Mouse (Mus musculus) liver, postnatal 0 days (tissue): ENCODE data around the gene Ift43. TPM values are rescaled to one million over a fixed set of nuclear protein-coding genes. Genes with fewer than 3 reads are reported as not detected.
A peak's percentile ranks its signal among the peaks of the same experiment; 100 is the strongest.

Experiments used
- ATAC-seq: fragments of 200-750 bp; cut with Nextera tagmentation; 2 replicates; pipeline ENCODE4 v1.8.0; 2017; ENCODE audit warnings: mild to moderate bottlenecking, moderate library complexity
- DNase-seq: peaks from one replicate; pipeline ENCODE4 v3.0.0-alpha.2; 2016
- H3K27ac ChIP-seq: fragments of 300-500 bp; sonication (generic); 2 replicates; pipeline ENCODE4 v1.5.1; 2014; ENCODE audit warnings: antibody characterized with exemption, moderate library complexity, mild to moderate bottlenecking, low read depth
- H3K27me3 ChIP-seq: fragments of 300-500 bp; sonication (generic); 2 replicates; pipeline ENCODE4 v1.6.1; 2014; ENCODE audit warnings: low read length, control low read depth, mixed read lengths; ENCODE audit not compliant: insufficient read depth
- H3K36me3 ChIP-seq: fragments of 300-500 bp; sonication (generic); replicated peaks from 2 replicates; pipeline ENCODE4 v1.6.1; 2014; ENCODE audit warnings: mild to moderate bottlenecking, control low read depth, low read length, moderate library complexity, mixed read lengths; ENCODE audit not compliant: insufficient read depth
- H3K4me1 ChIP-seq: fragments of 300-500 bp; sonication (generic); 2 replicates; pipeline ENCODE4 v1.6.1; 2014; ENCODE audit warnings: antibody characterized with exemption, mild to moderate bottlenecking, control low read depth; ENCODE audit not compliant: insufficient read depth
- H3K4me2 ChIP-seq: fragments of 300-500 bp; sonication (generic); 2 replicates; pipeline ENCODE4 v1.6.1; 2014; ENCODE audit warnings: low read depth, mild to moderate bottlenecking, low read length, moderate library complexity, mixed read lengths
- H3K4me3 ChIP-seq: fragments of 300-500 bp; sonication (generic); 2 replicates; pipeline ENCODE4 v1.5.1; 2014; ENCODE audit warnings: low read depth, low read length
- H3K9ac ChIP-seq: fragments of 300-500 bp; sonication (generic); replicated peaks from 2 replicates; pipeline ENCODE4 v1.6.1; 2014; ENCODE audit warnings: mild to moderate bottlenecking, moderate library complexity
- H3K9me3 ChIP-seq: fragments of 300-500 bp; sonication (generic); 2 replicates; pipeline ENCODE4 v1.6.1; 2016; ENCODE audit warnings: mild to moderate bottlenecking, control low read depth, low read length, mixed read lengths
- CTCF ChIP-seq: sonication (generic); IDR thresholded peaks from 2 replicates; pipeline ENCODE4 v1.5.1; 2016; ENCODE audit warnings: antibody characterized with exemption, low read depth
- EP300 ChIP-seq: IDR thresholded peaks from 2 replicates; pipeline ENCODE4 v1.6.1; 2016; ENCODE audit warnings: antibody characterized with exemption, low read depth, mild to moderate bottlenecking
- WGBS: fragments of 180-500 bp; shearing (Covaris S2); extraction: QIAGEN DNeasy Blood & Tissue Kit; methylation state at CpG from one replicate; pipeline ENCODE4 v1.1.7; 2014; ENCODE audit not compliant: insufficient replicate concordance; 5-methylcytosine and 5-hydroxymethylcytosine counted together
- polyA plus RNA-seq: library from polyadenylated mRNA; unstranded; fragments of >200 nt; fragmentation: Nextera tagmentation; extraction: Ambion mirVana; gene quantifications from 2 replicates; pipeline ENCODE4 v1.2.1, GENCODE M21; 2015

The Ift43 gene
- polyA plus RNA-seq, 1 experiment from 2014 or later, result 8.4 TPM

DNA sequence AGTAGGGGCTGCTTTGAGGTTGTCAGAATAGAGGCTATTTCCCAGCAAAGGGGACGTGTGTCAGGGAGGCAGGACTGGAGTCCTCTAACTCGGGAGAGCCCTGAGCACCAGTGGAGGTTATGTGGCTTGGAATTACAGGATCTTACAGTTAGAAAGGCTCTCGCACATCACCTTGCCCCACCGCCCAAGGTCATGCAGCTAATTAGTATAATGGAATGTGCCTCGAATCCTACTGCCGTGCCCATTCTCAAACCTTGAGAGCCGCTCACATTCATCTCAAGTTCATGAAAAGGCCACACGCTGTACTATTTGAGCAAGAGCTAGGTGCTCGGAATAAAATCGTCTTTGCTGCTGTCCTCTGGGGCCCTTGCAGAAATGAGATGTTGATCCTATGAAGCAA is 47.4 kb downstream of the Ift43 start:
- Histone ChIP-seq H3K9me3 (no peaks in the 10 kb centered on the region), H3K27ac (no peak overlapping the region), H3K36me3 (no peaks in the 10 kb centered on the region), H3K4me3 (no peak overlapping the region), H3K4me1 (peaks cover 5% of the 10 kb centered on the region; the same call in 1 of the 2 replicates), H3K27me3 (no peaks in the 10 kb centered on the region), H3K9ac (no peak overlapping the region), H3K4me2 (no peak overlapping the region)
- no peak for ATAC-seq
- no peak for DNase-seq
- no peak for TF ChIP-seq CTCF
- no peak for TF ChIP-seq EP300
- WGBS, result 69% methylated on average over 10 of the region's 10 CpGs

DNA sequence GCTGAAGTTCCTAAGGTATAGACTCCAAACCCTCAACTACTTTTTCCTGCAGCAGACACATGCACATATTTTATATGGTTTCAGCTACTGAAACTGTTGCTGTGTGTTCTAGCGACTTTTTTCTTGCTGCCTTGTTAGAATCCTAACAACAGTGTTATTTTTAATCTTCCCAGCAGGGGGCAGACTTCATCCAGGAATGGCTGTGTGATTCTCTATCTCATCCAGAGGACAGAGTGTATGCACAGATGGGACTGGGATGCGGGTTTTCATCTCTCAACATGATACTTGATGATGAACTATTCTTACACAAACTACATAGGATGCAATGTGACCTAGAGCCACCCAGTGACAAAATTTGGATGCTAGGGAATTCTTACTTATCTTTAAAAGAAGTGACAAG is 50.5 kb downstream of the Ift43 start:
- no peak overlapping the region for H3K9ac ChIP-seq
- no peaks in the 10 kb centered on the region for H3K36me3 ChIP-seq
- no peaks in the 10 kb centered on the region for H3K9me3 ChIP-seq
- H3K4me2 ChIP-seq, result no peak overlapping the region
- H3K4me1 ChIP-seq, result peaks cover 3% of the 10 kb centered on the region; the same call in 1 of the 2 replicates
- WGBS, result 17% methylated on average over 2 of the region's 2 CpGs
- ATAC-seq (no peak), DNase-seq (peak; percentile 43)
- H3K4me3 ChIP-seq, result no peak overlapping the region
- H3K27me3 ChIP-seq, result no peaks in the 10 kb centered on the region
- TF ChIP-seq CTCF (peak; percentile 81), EP300 (no peak)
- H3K27ac ChIP-seq, result no peak overlapping the region

DNA sequence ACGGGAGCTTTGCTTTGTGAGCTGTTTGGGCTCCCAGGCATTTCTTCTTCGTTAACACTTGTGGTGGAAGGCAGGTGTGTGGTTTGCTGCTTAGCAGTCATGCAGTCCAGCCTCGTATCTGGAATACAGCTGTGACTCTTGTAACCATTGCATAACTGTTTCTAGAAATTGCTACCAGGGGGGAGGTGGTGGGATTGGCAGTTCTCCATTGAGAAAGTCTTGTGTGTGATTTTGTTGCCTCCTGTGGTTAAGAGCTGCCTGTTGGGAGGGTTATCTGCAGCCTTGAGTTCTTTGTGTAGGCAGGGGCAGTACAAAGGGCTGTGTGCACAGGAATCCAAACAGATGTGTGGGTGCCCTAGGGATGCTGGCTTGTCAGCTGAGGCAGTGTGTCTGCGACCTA is 53.4 kb downstream of the Ift43 start:
- WGBS, result 55% methylated on average over 4 of the region's 4 CpGs
- H3K27ac ChIP-seq, result no peak overlapping the region
- no peak overlapping the region for H3K4me2 ChIP-seq
- H3K36me3 ChIP-seq, result no peaks in the 10 kb centered on the region
- H3K9ac ChIP-seq, result no peak overlapping the region
- no peaks in the 10 kb centered on the region for H3K27me3 ChIP-seq
- H3K4me1 ChIP-seq, result no peaks in the 10 kb centered on the region
- DNase-seq (no peak), ATAC-seq (no peak)
- H3K9me3 ChIP-seq, result no peaks in the 10 kb centered on the region
- TF ChIP-seq EP300 (no peak), CTCF (no peak)
- H3K4me3 ChIP-seq, result no peak overlapping the region

GRCm38 (mm10) chr12:86138696-86139095 is 56.4 kb downstream of the Ift43 start:
- TF ChIP-seq CTCF (no peak), EP300 (no peak)
- Histone ChIP-seq H3K4me2 (no peak overlapping the region), H3K4me3 (no peak overlapping the region), H3K9ac (no peak overlapping the region), H3K9me3 (no peaks in the 10 kb centered on the region), H3K36me3 (no peaks in the 10 kb centered on the region), H3K4me1 (no peaks in the 10 kb centered on the region), H3K27me3 (no peaks in the 10 kb centered on the region), H3K27ac (no peak overlapping the region)
- ATAC-seq (no peak), DNase-seq (no peak)
- WGBS, result 85% methylated on average over 9 of the region's 9 CpGs

- Histone ChIP-seq H3K27ac (no peak overlapping the region), H3K9ac (no peak overlapping the region), H3K36me3 (no peaks in the 10 kb centered on the region), H3K4me3 (no peak overlapping the region), H3K9me3 (no peaks in the 10 kb centered on the region), H3K27me3 (no peaks in the 10 kb centered on the region), H3K4me1 (no peaks in the 10 kb centered on the region), H3K4me2 (no peak overlapping the region)
- no peak for TF ChIP-seq CTCF
- no peak for TF ChIP-seq EP300
- 74% methylated on average over 1 of the region's 1 CpGs for WGBS
- DNase-seq (no peak), ATAC-seq (no peak)
Measured at GRCm38 (mm10) chr12:86142389-86142788, 60.0 kb downstream of the Ift43 start.

GRCm38 (mm10) chr12:86146246-86146645 is 63.9 kb downstream of the Ift43 start:
- Histone ChIP-seq H3K27me3 (no peaks in the 10 kb centered on the region), H3K4me3 (no peak overlapping the region), H3K9me3 (no peaks in the 10 kb centered on the region), H3K27ac (no peak overlapping the region), H3K4me2 (no peak overlapping the region), H3K36me3 (no peaks in the 10 kb centered on the region), H3K9ac (no peak overlapping the region), H3K4me1 (no peaks in the 10 kb centered on the region)
- DNase-seq (no peak), ATAC-seq (no peak)
- WGBS, result 73% methylated on average over 3 of the region's 3 CpGs
- no peak for TF ChIP-seq CTCF
- no peak for TF ChIP-seq EP300

DNA sequence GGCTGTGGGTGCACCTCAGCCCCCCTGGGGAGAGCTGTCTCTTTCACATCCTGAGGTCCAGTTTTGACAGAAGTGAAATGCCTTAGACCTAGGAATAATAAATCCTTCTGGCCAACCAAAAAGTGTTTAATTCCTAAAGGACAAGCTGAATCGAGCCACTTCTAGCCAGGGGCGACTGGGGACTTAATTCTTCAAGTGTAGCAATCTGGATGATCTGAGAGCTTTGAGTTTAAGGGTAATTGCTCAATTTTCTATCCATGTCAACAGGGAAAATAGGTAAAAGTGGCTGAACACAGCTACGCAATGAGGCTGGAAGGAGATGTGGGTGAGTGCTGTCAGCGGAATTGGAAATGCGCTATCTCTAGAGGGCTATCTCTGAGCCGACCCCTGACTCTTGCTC is 65.9 kb downstream of the Ift43 start:
- no peak overlapping the region for H3K9ac ChIP-seq
- no peaks in the 10 kb centered on the region for H3K4me1 ChIP-seq
- H3K27ac ChIP-seq, result no peak overlapping the region
- ATAC-seq (no peak), DNase-seq (no peak)
- no peaks in the 10 kb centered on the region for H3K36me3 ChIP-seq
- H3K4me3 ChIP-seq, result no peak overlapping the region
- no peaks in the 10 kb centered on the region for H3K9me3 ChIP-seq
- 70% methylated on average over 6 of the region's 6 CpGs for WGBS
- no peak overlapping the region for H3K4me2 ChIP-seq
- no peaks in the 10 kb centered on the region for H3K27me3 ChIP-seq
- no peak for TF ChIP-seq EP300
- TF ChIP-seq CTCF, result no peak
